Mouse (Mus musculus) limb, embryonic 14.5 days (tissue): Measurements from ENCODE around the gene Gm7137. TPM values are rescaled to one million over a fixed set of nuclear protein-coding genes. Genes with fewer than 3 reads are reported as not detected.
"Not testable (repeated sequence)": the region's sequence is repeated elsewhere in the genome, so short reads cannot be mapped to it uniquely, and the experiment has no call there.

Experiments
- ATAC-seq: fragments of 200-750 bp; cut with Nextera tagmentation; 2 replicates; pipeline ENCODE4 v1.8.0; 2017; ENCODE audit warnings: low read depth, moderate number of reproducible peaks, moderate TSS enrichment; ENCODE audit not compliant: low FRiP score
- DNase-seq: peaks from one replicate; pipeline ENCODE4 v3.0.0-alpha.2; 2015; ENCODE audit warnings: low spot score
- H3K27ac ChIP-seq: fragments of 300-500 bp; sonication (generic); replicated peaks from 2 replicates; pipeline ENCODE4 v1.5.1; 2014; ENCODE audit warnings: low read depth, mild to moderate bottlenecking, low read length, moderate library complexity, mixed read lengths
- H3K27me3 ChIP-seq: fragments of 300-500 bp; sonication (generic); 2 replicates; pipeline ENCODE4 v1.6.1; 2014; ENCODE audit warnings: low read length, mixed read lengths; ENCODE audit not compliant: control insufficient read depth, insufficient read depth
- H3K36me3 ChIP-seq: fragments of 300-500 bp; sonication (generic); 2 replicates; pipeline ENCODE4 v1.6.1; 2014; ENCODE audit warnings: mild to moderate bottlenecking, low read length, moderate library complexity, mixed read lengths; ENCODE audit not compliant: control insufficient read depth, insufficient read depth
- H3K4me1 ChIP-seq: fragments of 300-500 bp; sonication (generic); 2 replicates; pipeline ENCODE4 v1.6.1; 2014; ENCODE audit warnings: antibody characterized with exemption, low read length, mixed read lengths; ENCODE audit not compliant: control insufficient read depth, insufficient read depth
- H3K4me2 ChIP-seq: fragments of 300-500 bp; sonication (generic); replicated peaks from 2 replicates; pipeline ENCODE4 v1.6.1; 2014; ENCODE audit warnings: low read depth, mild to moderate bottlenecking, low read length, moderate library complexity; ENCODE audit not compliant: severe bottlenecking
- H3K4me3 ChIP-seq: fragments of 300-500 bp; sonication (generic); replicated peaks from 2 replicates; pipeline ENCODE4 v1.5.1; 2014; ENCODE audit warnings: low read length
- H3K9ac ChIP-seq: fragments of 300-500 bp; sonication (generic); 2 replicates; pipeline ENCODE4 v1.6.1; 2014; ENCODE audit warnings: mild to moderate bottlenecking, low read depth, low read length, moderate library complexity; ENCODE audit not compliant: severe bottlenecking
- H3K9me3 ChIP-seq: fragments of 300-500 bp; sonication (generic); 2 replicates; pipeline ENCODE4 v1.6.1; 2016; ENCODE audit warnings: low read length; ENCODE audit not compliant: control insufficient read depth
- POLR2A ChIP-seq: fragments of 200-500 bp; IDR thresholded peaks from 2 replicates; pipeline ENCODE4 v1.8.0; 2012; ENCODE audit warnings: inconsistent platforms, mild to moderate bottlenecking, moderate library complexity, borderline replicate concordance; ENCODE audit not compliant: insufficient read depth, insufficient read length; ENCODE audit errors: extremely low read depth
- WGBS: fragments of 180-500 bp; shearing (Covaris S2); extraction: QIAGEN DNeasy Blood & Tissue Kit; methylation state at CpG from one replicate; pipeline ENCODE4 v1.1.7; 2014; 5-methylcytosine and 5-hydroxymethylcytosine counted together
- polyA plus RNA-seq, 2 experiments: library from polyadenylated mRNA; depleted of rRNA in 1 of 2; stranded (reverse) in 1 of 2; unstranded in 1 of 2; fragments of >200 nt; fragmentation: Nextera tagmentation in 1 of 2; extraction: Ambion mirVana in 1 of 2; gene quantifications; 2 replicates each; pipeline versions ENCODE4 v1.2.1 to v1.2.3; 2012 to 2014

The Gm7137 gene
- polyA plus RNA-seq (2012; rRNA removed) (not detected in 2 replicates), polyA plus RNA-seq (2014; fragmentation: Nextera tagmentation; extraction: Ambion mirVana) (not detected in 2 replicates)

DNA sequence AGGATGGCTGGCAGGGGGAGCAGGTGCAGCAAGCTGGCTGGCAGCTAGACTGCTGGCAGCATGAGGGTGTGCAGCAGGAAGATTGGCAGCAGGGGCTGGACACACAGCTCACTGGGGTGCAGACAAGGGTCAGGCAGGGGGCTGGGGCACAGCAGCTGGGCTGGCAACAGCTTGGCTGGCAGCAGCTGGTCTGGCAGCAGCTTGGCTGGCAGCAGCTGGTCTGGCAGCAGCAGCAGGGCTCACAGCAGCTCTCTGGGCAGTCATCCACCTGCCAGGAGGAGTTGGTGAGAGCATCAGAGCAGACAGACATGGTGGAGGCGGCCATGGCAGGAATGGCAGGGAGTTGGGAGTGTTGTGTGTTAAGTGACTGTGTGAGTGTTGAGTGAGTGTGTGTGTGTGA lies at the start of gene Gm7137:
TSS of gene Gm7137 (minus strand) at position 325 of the 400 bp plus-strand sequence.
- DNase-seq, result not testable (repeated sequence)

DNA sequence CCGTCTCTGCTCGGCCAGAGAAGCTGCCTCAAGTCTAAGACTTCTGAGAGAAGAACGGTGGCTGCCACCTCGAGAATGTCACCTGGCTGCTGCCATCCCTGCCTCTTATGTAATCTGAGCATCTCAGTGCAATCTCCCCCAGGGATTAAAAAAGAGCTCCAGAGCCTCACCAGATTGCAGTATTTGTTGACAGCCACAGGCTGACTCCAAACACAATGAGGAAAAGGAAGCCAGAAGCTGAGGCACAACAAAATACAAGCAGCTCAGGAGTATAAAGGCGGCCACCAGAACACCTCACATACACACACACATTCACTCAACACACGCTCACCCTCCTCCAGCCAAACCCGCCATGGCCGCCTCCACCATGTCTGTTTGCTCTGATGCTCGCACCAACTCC lies 47.6 kb upstream of the Gm7137 start, which contains the start of gene Krtap10-10:
TSS of gene Krtap10-10 (plus strand) at position 301 of the 400 bp plus-strand sequence.
- TF ChIP-seq POLR2A, result no peak
- Histone ChIP-seq H3K27me3 (no peaks in the 10 kb centered on the region), H3K27ac (no peak within 1 kb of the TSS), H3K4me1 (no peaks in the 10 kb centered on the region), H3K4me3 (no peak within 1 kb of the TSS), H3K9ac (no peak within 1 kb of the TSS), H3K36me3 (no peaks in the 10 kb centered on the region), H3K9me3 (no peaks in the 10 kb centered on the region), H3K4me2 (no peak within 1 kb of the TSS)
- WGBS, result 64% methylated on average over 8 of the region's 9 CpGs
- no peak for DNase-seq
- ATAC-seq, result no peak

More for the DNA sequence above, at the start of gene Gm7137:
- H3K27ac ChIP-seq, H3K36me3 ChIP-seq, H3K4me3 ChIP-seq, H3K9ac ChIP-seq, H3K4me2 ChIP-seq, ATAC-seq, H3K9me3 ChIP-seq, H3K27me3 ChIP-seq, H3K4me1 ChIP-seq: not testable (repeated sequence)
- no CpG with 5 or more reads among the region's 1 CpGs for WGBS

DNA sequence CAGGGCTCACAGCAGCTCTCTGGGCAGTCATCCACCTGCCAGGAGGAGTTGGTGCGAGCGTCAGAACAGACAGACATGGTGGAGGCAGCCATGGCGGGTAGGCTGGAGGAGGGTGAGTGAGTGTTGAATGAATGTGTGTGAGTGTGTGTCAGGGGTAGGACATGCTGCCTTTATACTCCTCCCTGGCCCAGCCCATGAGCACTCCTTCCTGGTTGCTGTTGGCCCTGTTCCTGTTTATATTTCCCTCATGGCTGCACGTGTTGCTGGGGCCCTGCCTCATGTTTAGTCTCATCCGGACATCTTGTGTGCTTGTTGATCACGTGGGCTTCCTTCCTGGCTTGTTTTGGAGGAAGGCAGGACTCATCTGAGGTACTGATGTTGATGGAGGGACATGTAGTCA lies 39.0 kb upstream of the Gm7137 start, which contains the start of gene Krtap10-4:
TSS of gene Krtap10-4 (minus strand) at position 145 of the 400 bp plus-strand sequence.
- H3K27me3 ChIP-seq, result no peaks in the 10 kb centered on the region
- H3K4me2 ChIP-seq, result no peak within 1 kb of the TSS
- no peak for ATAC-seq
- H3K9me3 ChIP-seq, result peaks cover 6% of the 10 kb centered on the region; the same call in 1 of the 2 replicates
- WGBS, result 57% methylated on average over 6 of the region's 6 CpGs
- no peak within 1 kb of the TSS for H3K9ac ChIP-seq
- H3K36me3 ChIP-seq, result no peaks in the 10 kb centered on the region
- no peak within 1 kb of the TSS for H3K27ac ChIP-seq
- no peak within 1 kb of the TSS for H3K4me3 ChIP-seq
- no peak for TF ChIP-seq POLR2A
- DNase-seq, result no peak
- H3K4me1 ChIP-seq, result no peaks in the 10 kb centered on the region

DNA sequence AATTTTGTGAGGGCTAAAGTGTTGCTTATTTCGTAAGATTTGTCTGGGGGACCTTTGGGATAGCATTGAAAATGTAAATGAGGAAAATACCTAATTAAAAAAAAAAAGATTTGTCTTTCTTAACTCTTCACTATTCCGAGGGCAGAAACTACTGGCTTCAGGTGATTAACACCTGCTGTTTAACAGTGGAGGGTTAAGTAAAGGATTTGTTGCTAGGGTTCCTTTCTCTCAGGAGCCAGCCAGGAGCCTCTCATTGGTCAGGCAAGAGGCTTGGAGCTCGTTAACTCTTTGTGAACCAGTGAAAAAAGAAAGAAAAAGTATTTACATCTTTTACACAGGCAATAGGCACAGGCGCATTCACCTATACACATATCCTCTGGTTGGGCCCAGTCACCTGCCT lies 31.2 kb upstream of the Gm7137 start:
- Histone ChIP-seq H3K9ac (no peak overlapping the region), H3K4me3 (no peak overlapping the region), H3K9me3 (peaks cover 6% of the 10 kb centered on the region; the same call in 1 of the 2 replicates), H3K36me3 (no peaks in the 10 kb centered on the region), H3K4me1 (no peaks in the 10 kb centered on the region), H3K4me2 (no peak overlapping the region), H3K27me3 (no peaks in the 10 kb centered on the region), H3K27ac (no peak overlapping the region)
- 35% methylated on average over 4 of the region's 4 CpGs for WGBS
- DNase-seq (no peak), ATAC-seq (no peak)
- TF ChIP-seq POLR2A, result no peak

DNA sequence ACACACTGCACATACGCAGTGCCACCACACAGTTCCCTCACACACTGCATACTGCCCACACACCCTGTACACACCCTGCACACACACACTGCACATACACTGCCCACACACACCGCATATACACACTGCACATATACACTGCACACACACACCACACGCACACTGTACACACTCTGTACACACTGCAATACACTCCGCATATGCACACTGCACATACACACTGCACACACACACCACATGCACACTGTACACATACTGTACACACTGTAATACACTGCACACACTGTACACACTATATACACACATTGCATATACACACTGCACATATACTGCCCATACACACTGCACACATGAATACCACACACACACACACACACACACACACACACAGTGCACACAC lies 30.5 kb upstream of the Gm7137 start:
- Histone ChIP-seq H3K4me2 (no peak overlapping the region), H3K9ac (no peak overlapping the region), H3K27ac (no peak overlapping the region), H3K4me1 (no peaks in the 10 kb centered on the region), H3K9me3 (no peaks in the 10 kb centered on the region), H3K36me3 (no peaks in the 10 kb centered on the region), H3K27me3 (no peaks in the 10 kb centered on the region), H3K4me3 (no peak overlapping the region)
- TF ChIP-seq POLR2A, result no peak
- 93% methylated on average over 4 of the region's 4 CpGs for WGBS
- DNase-seq (no peak), ATAC-seq (no peak)

DNA sequence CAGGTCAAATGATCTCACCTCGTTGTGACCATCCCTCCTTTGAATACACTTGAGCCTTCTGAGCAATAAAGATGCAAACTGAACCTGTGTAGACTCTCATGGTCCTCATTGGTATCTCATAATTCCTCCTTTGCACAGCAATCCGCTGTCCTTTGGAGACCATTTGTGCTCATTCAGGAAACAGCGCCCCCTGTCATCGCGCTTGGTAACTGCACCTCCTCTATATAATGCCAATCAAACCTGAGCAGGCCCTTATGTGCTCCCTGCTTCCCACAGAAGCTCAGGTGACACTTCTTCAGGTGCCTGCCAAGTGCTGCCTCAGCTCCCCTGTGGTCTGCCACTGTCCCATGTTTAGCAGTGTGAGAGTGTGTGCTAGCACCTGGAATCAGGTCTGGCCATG lies 27.5 kb upstream of the Gm7137 start:
- Histone ChIP-seq H3K9ac (no peak overlapping the region), H3K4me3 (no peak overlapping the region), H3K36me3 (no peaks in the 10 kb centered on the region), H3K27me3 (no peaks in the 10 kb centered on the region), H3K4me1 (no peaks in the 10 kb centered on the region), H3K27ac (no peak overlapping the region), H3K4me2 (no peak overlapping the region), H3K9me3 (no peaks in the 10 kb centered on the region)
- no peak for TF ChIP-seq POLR2A
- DNase-seq (no peak), ATAC-seq (no peak)
- whole genome bisulfite sequencing, result 29% methylated on average over 5 of the region's 5 CpGs
